In genomic region chr4:117887920-117888319, GRCm38 (mm10) we compare ENCODE assay signal across 9 mouse cellular contexts. TPM values are rescaled to one million over a fixed set of nuclear protein-coding genes. Genes with fewer than 3 reads are reported as not detected.
A peak's percentile ranks its signal among the peaks of the same experiment; 100 is the strongest.
DNase-seq lines count a peak whose midpoint lies in the region; ATAC-seq lines count a peak whose summit lies in the region.
"Had no signal": no experiment of that assay in that cellular context is flagged by ENCODE, and none has a peak within 500 bp of the region (broad histone marks: within the 10 kb centered on the region; RNA-seq: fewer than 3 reads in every experiment).

No protein-coding gene starts in this region.

- peaks cover 57% of the 10 kb centered on the region for H3K4me1 ChIP-seq in forebrain, embryonic 10.5 days
- peaks cover 42% of the 10 kb centered on the region for H3K4me1 ChIP-seq in forebrain, embryonic 16.5 days (replicated peaks; ENCODE audit: control insufficient read depth, insufficient read depth, low read length)
- peaks cover 60% of the 10 kb centered on the region for H3K4me1 ChIP-seq in megakaryocyte, embryonic 14.5 days
- peaks cover 61% of the 10 kb centered on the region for H3K4me1 ChIP-seq in liver, embryonic 13.5 days (replicated peaks)
- H3K4me1 ChIP-seq in stomach, embryonic 16.5 days (ENCODE audit: control insufficient read depth, insufficient read depth, low read length) = peaks cover 29% of the 10 kb centered on the region

- WGBS in forebrain, embryonic 10.5 days = 80% methylated on average over 2 of the region's 2 CpGs
- WGBS in forebrain, embryonic 16.5 days = 75% methylated on average over 2 of the region's 2 CpGs
- 63% methylated on average over 2 of the region's 2 CpGs for WGBS in liver, embryonic 13.5 days (ENCODE audit: insufficient replicate concordance)
- WGBS in stomach, embryonic 16.5 days = 63% methylated on average over 2 of the region's 2 CpGs

- no peaks in the 10 kb centered on the region for H3K9me3 ChIP-seq in forebrain, embryonic 10.5 days
- H3K9me3 ChIP-seq in forebrain, embryonic 16.5 days (ENCODE audit: control insufficient read depth, low read length) = no peaks in the 10 kb centered on the region
- H3K9me3 ChIP-seq in megakaryocyte, embryonic 14.5 days = no peaks in the 10 kb centered on the region
- no peaks in the 10 kb centered on the region for H3K9me3 ChIP-seq in liver, embryonic 13.5 days (replicated peaks)
- H3K9me3 ChIP-seq in stomach, embryonic 16.5 days (replicated peaks; ENCODE audit: control insufficient read depth, low read length) = no peaks in the 10 kb centered on the region

- H3K36me3 ChIP-seq in forebrain, embryonic 10.5 days (replicated peaks) = peaks cover 46% of the 10 kb centered on the region
- H3K36me3 ChIP-seq in forebrain, embryonic 16.5 days (ENCODE audit: control insufficient read depth, insufficient read depth) = peaks cover 11% of the 10 kb centered on the region
- H3K36me3 ChIP-seq in megakaryocyte, embryonic 14.5 days (replicated peaks; ENCODE audit: low read length) = peaks cover 48% of the 10 kb centered on the region
- peaks cover 44% of the 10 kb centered on the region for H3K36me3 ChIP-seq in liver, embryonic 13.5 days
- H3K36me3 ChIP-seq in stomach, embryonic 16.5 days (ENCODE audit: control insufficient read depth, insufficient read depth, low read length) = peaks cover 13% of the 10 kb centered on the region

- peak overlapping the region; percentile 69; the same call in 1 of the 2 replicates for H3K4me3 ChIP-seq in forebrain, embryonic 10.5 days
- no peak overlapping the region for H3K4me3 ChIP-seq in forebrain, embryonic 16.5 days (replicated peaks; ENCODE audit: low read length)
- H3K4me3 ChIP-seq in megakaryocyte, embryonic 14.5 days (replicated peaks) = peak overlapping the region; percentile 96
- H3K4me3 ChIP-seq in liver, embryonic 13.5 days (replicated peaks) = peak overlapping the region; percentile 91
- H3K4me3 ChIP-seq in stomach, embryonic 16.5 days (replicated peaks; ENCODE audit: low read length) = no peak overlapping the region

- ATAC-seq in forebrain, embryonic 16.5 days = no peak
- ATAC-seq in megakaryocyte, adult 5-6 weeks (ENCODE audit: poor library complexity, severe bottlenecking) = no peak
- no peak for ATAC-seq in liver, embryonic 13.5 days (ENCODE audit: low read depth)
- ATAC-seq in stomach, embryonic 16.5 days (ENCODE audit: insufficient read depth, low FRiP score) = no peak

- H3K9ac ChIP-seq in forebrain, embryonic 16.5 days (replicated peaks; ENCODE audit: low read depth, low read length) = no peak overlapping the region
- peak overlapping the region; percentile 97; the same call in 1 of the 2 replicates for H3K9ac ChIP-seq in liver, embryonic 13.5 days
- peak overlapping the region; percentile 36 for H3K9ac ChIP-seq in stomach, embryonic 16.5 days (ENCODE audit: low read length)

- no peak for DNase-seq in forebrain, embryonic 10.5 days (ENCODE audit: extremely low spot score, low spot score)
- DNase-seq in liver, embryonic 13.5 days = no peak
- no peak for DNase-seq in thymus, adult 18-20 months
- no peak for DNase-seq in urinary bladder, postnatal 36 days (ENCODE audit: low spot score in 2 of 2)

- H3K27me3 ChIP-seq in forebrain, embryonic 10.5 days (ENCODE audit: poor library complexity, severe bottlenecking) = no peaks in the 10 kb centered on the region
- no peaks in the 10 kb centered on the region for H3K27me3 ChIP-seq in forebrain, embryonic 16.5 days (replicated peaks; ENCODE audit: control insufficient read depth, insufficient read depth, low read length)
- peaks cover 16% of the 10 kb centered on the region for H3K27me3 ChIP-seq in megakaryocyte, embryonic 14.5 days (replicated peaks)
- peaks cover 16% of the 10 kb centered on the region for H3K27me3 ChIP-seq in liver, embryonic 13.5 days
- no peaks in the 10 kb centered on the region for H3K27me3 ChIP-seq in stomach, embryonic 16.5 days (ENCODE audit: control insufficient read depth, insufficient read depth, low read length)

- H3K4me2 ChIP-seq in forebrain, embryonic 16.5 days (ENCODE audit: low read length) = no peak overlapping the region
- peak overlapping the region; percentile 88 for H3K4me2 ChIP-seq in liver, embryonic 13.5 days
- H3K4me2 ChIP-seq in stomach, embryonic 16.5 days (ENCODE audit: low read depth, low read length) = peak overlapping the region; percentile 74

- no peak overlapping the region for H3K27ac ChIP-seq in forebrain, embryonic 10.5 days
- no peak overlapping the region for H3K27ac ChIP-seq in forebrain, embryonic 16.5 days (ENCODE audit: low read length)
- peak overlapping the region; percentile 34 for H3K27ac ChIP-seq in liver, embryonic 13.5 days
- no peak overlapping the region for H3K27ac ChIP-seq in stomach, embryonic 16.5 days (ENCODE audit: low read length)

RNA-seq across cellular contexts. Expression of gene Atp6v0b, which starts 0.8 kb away (rescaled TPM):
- polyA plus RNA-seq in forebrain, embryonic 10.5 days (2016; fragmentation: Nextera tagmentation; extraction: Ambion mirVana) = 160 and 166 TPM in 2 replicates
- 426 and 531 TPM in 2 replicates for polyA plus RNA-seq in forebrain, embryonic 16.5 days (2015; fragmentation: Nextera tagmentation; extraction: Ambion mirVana)
- polyA plus RNA-seq in megakaryocyte, embryonic 14.5 days (2012; ENCODE audit: insufficient read depth, low replicate concordance) = 395 and 493 TPM in 2 replicates
- 482 and 584 TPM in 2 replicates for total RNA-seq in megakaryocyte, adult 5-6 weeks (2015)
- 229 and 245 TPM in 2 replicates for total RNA-seq in megakaryocyte, adult 5-6 weeks (2017)
- 158 and 159 TPM in 2 replicates for polyA plus RNA-seq in liver, embryonic 13.5 days (2015; fragmentation: Nextera tagmentation; extraction: Ambion mirVana)
- 224 and 241 TPM in 2 replicates for polyA plus RNA-seq in stomach, embryonic 16.5 days (2015; fragmentation: Nextera tagmentation; extraction: Ambion mirVana)

RNA-seq across cellular contexts. Expression of gene Dph2, which starts 3.9 kb away (rescaled TPM):
- polyA plus RNA-seq in forebrain, embryonic 10.5 days (2016; fragmentation: Nextera tagmentation; extraction: Ambion mirVana) = 29.1 and 29.3 TPM in 2 replicates
- polyA plus RNA-seq in forebrain, embryonic 16.5 days (2015; fragmentation: Nextera tagmentation; extraction: Ambion mirVana) = 29.8 and 30.1 TPM in 2 replicates
- 3.1 and 9.9 TPM in 2 replicates for polyA plus RNA-seq in megakaryocyte, embryonic 14.5 days (2012; ENCODE audit: insufficient read depth, low replicate concordance)
- 5.2 and 6.5 TPM in 2 replicates for total RNA-seq in megakaryocyte, adult 5-6 weeks (2015)
- 4.1 and 4.3 TPM in 2 replicates for total RNA-seq in megakaryocyte, adult 5-6 weeks (2017)
- 9.8 and 10.5 TPM in 2 replicates for polyA plus RNA-seq in liver, embryonic 13.5 days (2015; fragmentation: Nextera tagmentation; extraction: Ambion mirVana)
- 16.5 and 19.4 TPM in 2 replicates for polyA plus RNA-seq in stomach, embryonic 16.5 days (2015; fragmentation: Nextera tagmentation; extraction: Ambion mirVana)

RNA-seq across cellular contexts. Expression of gene B4galt2, which starts 4.6 kb away (rescaled TPM):
- polyA plus RNA-seq in forebrain, embryonic 10.5 days (2016; fragmentation: Nextera tagmentation; extraction: Ambion mirVana) = 20.9 and 21.8 TPM in 2 replicates
- polyA plus RNA-seq in forebrain, embryonic 16.5 days (2015; fragmentation: Nextera tagmentation; extraction: Ambion mirVana) = 47.8 and 47.9 TPM in 2 replicates
- polyA plus RNA-seq in megakaryocyte, embryonic 14.5 days (2012; ENCODE audit: insufficient read depth, low replicate concordance) = 1.5 TPM in 1 of 2 replicates, not detected in the other
- not detected in 2 replicates for total RNA-seq in megakaryocyte, adult 5-6 weeks (2015)
- total RNA-seq in megakaryocyte, adult 5-6 weeks (2017) = 0.61 TPM in 1 of 2 replicates, not detected in the other
- 1.8 and 1.9 TPM in 2 replicates for polyA plus RNA-seq in liver, embryonic 13.5 days (2015; fragmentation: Nextera tagmentation; extraction: Ambion mirVana)
- polyA plus RNA-seq in stomach, embryonic 16.5 days (2015; fragmentation: Nextera tagmentation; extraction: Ambion mirVana) = 11.4 and 14.6 TPM in 2 replicates
- total RNA-seq: neutrophil, adult 5-6 weeks had no signal

RNA-seq across cellular contexts. Expression of gene Ccdc24, which starts 15.6 kb away (rescaled TPM):
- 1.2 TPM in 2 replicates for polyA plus RNA-seq in forebrain, embryonic 10.5 days (2016; fragmentation: Nextera tagmentation; extraction: Ambion mirVana)
- polyA plus RNA-seq in forebrain, embryonic 16.5 days (2015; fragmentation: Nextera tagmentation; extraction: Ambion mirVana) = 2.0 and 2.4 TPM in 2 replicates
- not detected in 2 replicates for polyA plus RNA-seq in megakaryocyte, embryonic 14.5 days (2012; ENCODE audit: insufficient read depth, low replicate concordance)
- total RNA-seq in megakaryocyte, adult 5-6 weeks (2015) = not detected in 2 replicates
- not detected in 2 replicates for total RNA-seq in megakaryocyte, adult 5-6 weeks (2017)
- 1.0 and 1.1 TPM in 2 replicates for polyA plus RNA-seq in liver, embryonic 13.5 days (2015; fragmentation: Nextera tagmentation; extraction: Ambion mirVana)
- 0.62 and 1.6 TPM in 2 replicates for polyA plus RNA-seq in stomach, embryonic 16.5 days (2015; fragmentation: Nextera tagmentation; extraction: Ambion mirVana)
- total RNA-seq: neutrophil, adult 5-6 weeks had no signal

RNA-seq across cellular contexts. Expression of gene Ipo13, which starts 26.9 kb away (rescaled TPM):
- 63.2 and 67.3 TPM in 2 replicates for polyA plus RNA-seq in forebrain, embryonic 10.5 days (2016; fragmentation: Nextera tagmentation; extraction: Ambion mirVana)
- polyA plus RNA-seq in forebrain, embryonic 16.5 days (2015; fragmentation: Nextera tagmentation; extraction: Ambion mirVana) = 74.3 and 79.9 TPM in 2 replicates
- polyA plus RNA-seq in megakaryocyte, embryonic 14.5 days (2012; ENCODE audit: insufficient read depth, low replicate concordance) = 7.4 and 13.2 TPM in 2 replicates
- total RNA-seq in megakaryocyte, adult 5-6 weeks (2015) = 15.5 and 17.0 TPM in 2 replicates
- total RNA-seq in megakaryocyte, adult 5-6 weeks (2017) = 8.7 and 11.2 TPM in 2 replicates
- polyA plus RNA-seq in liver, embryonic 13.5 days (2015; fragmentation: Nextera tagmentation; extraction: Ambion mirVana) = 22.5 and 25.9 TPM in 2 replicates
- polyA plus RNA-seq in stomach, embryonic 16.5 days (2015; fragmentation: Nextera tagmentation; extraction: Ambion mirVana) = 42.4 and 43.8 TPM in 2 replicates

Comparison
In these comparisons a context has a peak if more than half of its experiments do, and no peak if none do; other contexts are left out.
1. H3K4me3 ChIP-seq: peak in forebrain, embryonic 10.5 days (single experiment), megakaryocyte, embryonic 14.5 days (single experiment) and liver, embryonic 13.5 days (single experiment); none in forebrain, embryonic 16.5 days (single experiment) and stomach, embryonic 16.5 days (single experiment).